Mouse (Mus musculus): Measurements from ENCODE around the gene Kdelr2.

- TF ChIP-seq CTCF (IDR thresholded peaks at IDR 0.05) (no peak), POLR2A (IDR thresholded peaks at IDR 0.05; ENCODE audit: insufficient read depth, low read depth, low read length) (peak; percentile 91)
Observed at GRCm38 (mm10) chr5:143464100-143464756, 60.6 kb downstream of the Kdelr2 start, which contains the start of gene Daglb.
